Mouse (Mus musculus) urinary bladder, adult 2 months (tissue): ENCODE results near the gene U2af2. TPM values are rescaled to one million over a fixed set of nuclear protein-coding genes. Genes with fewer than 3 reads are reported as not detected.
"Not testable (repeated sequence)": the region's sequence is repeated elsewhere in the genome, so short reads cannot be mapped to it uniquely, and the experiment has no call there.

Experiments
- DNase-seq: peaks from one replicate; pipeline ENCODE4 v3.0.0; 2022; ENCODE audit warnings: low spot score
- polyA plus RNA-seq: library from polyadenylated mRNA; depleted of rRNA; stranded (reverse); fragments of >200 nt; gene quantifications from 2 replicates; pipeline ENCODE4 v1.2.3, GENCODE M21; 2012; rRNA removed

Gene U2af2
- polyA plus RNA-seq: 160 and 166 TPM in 2 replicates

- DNase-seq: peak; percentile 86
Measured at GRCm38 (mm10) chr7:5061774-5062359, at the start of gene U2af2. Gene U2af2, plus strand, starts transcription at chr7:5062143.

GRCm38 (mm10) chr7:5012681-5013513 is 49.0 kb upstream of the U2af2 start:
- DNase-seq: no peak

- peak; percentile 82 for DNase-seq
Measured at GRCm38 (mm10) chr7:5014251-5015117, 47.5 kb upstream of the U2af2 start, which contains the start of the genes Zfp524 and Fiz1. Gene Zfp524, plus strand, starts transcription at chr7:5014415. Gene Fiz1, minus strand, starts transcription at chr7:5014697.

GRCm38 (mm10) chr7:5015118-5016001 is 46.6 kb upstream of the U2af2 start, which contains the start of gene Gm44973:
Gene Gm44973, plus strand, starts transcription at chr7:5015496.
- peak; percentile 87 for DNase-seq

GRCm38 (mm10) chr7:5016057-5016456 is 45.9 kb upstream of the U2af2 start:
- no peak for DNase-seq

GRCm38 (mm10) chr7:5016920-5017319 is 45.0 kb upstream of the U2af2 start:
- no peak for DNase-seq

GRCm38 (mm10) chr7:5017352-5017751 is 44.6 kb upstream of the U2af2 start:
- DNase-seq: no peak

- no peak for DNase-seq
Measured at GRCm38 (mm10) chr7:5017931-5018330, 44.0 kb upstream of the U2af2 start.

- DNase-seq: not testable (repeated sequence)
Measured at GRCm38 (mm10) chr7:5019576-5019975, 42.4 kb upstream of the U2af2 start.

GRCm38 (mm10) chr7:5020000-5020681 is 41.8 kb upstream of the U2af2 start, which contains the start of the genes Zfp865 and Ccdc106:
Gene Zfp865, plus strand, starts transcription at chr7:5020376.
Gene Ccdc106, plus strand, starts transcription at chr7:5020553.
- DNase-seq: peak; percentile 98

GRCm38 (mm10) chr7:5020685-5021084 is 41.3 kb upstream of the U2af2 start:
- DNase-seq: no peak

GRCm38 (mm10) chr7:5021197-5021596 is 40.7 kb upstream of the U2af2 start:
- DNase-seq: no peak

GRCm38 (mm10) chr7:5029543-5029942 is 32.4 kb upstream of the U2af2 start:
- DNase-seq: no peak

- DNase-seq: no peak
Measured at GRCm38 (mm10) chr7:5029946-5030345, 32.0 kb upstream of the U2af2 start.

- no peak for DNase-seq
Measured at GRCm38 (mm10) chr7:5030554-5031275, 31.2 kb upstream of the U2af2 start.

- no peak for DNase-seq
Measured at GRCm38 (mm10) chr7:5031496-5031895, 30.4 kb upstream of the U2af2 start.

GRCm38 (mm10) chr7:5033818-5034217 is 28.1 kb upstream of the U2af2 start, which contains the start of gene 4632433K11Rik:
Gene 4632433K11Rik, plus strand, starts transcription at chr7:5034118.
- no peak for DNase-seq

- no peak for DNase-seq
Measured at GRCm38 (mm10) chr7:5035628-5036027, 26.3 kb upstream of the U2af2 start.

GRCm38 (mm10) chr7:5036136-5036535 is 25.8 kb upstream of the U2af2 start:
- no peak for DNase-seq
